Mouse (Mus musculus) brain, embryonic 14.5 days (tissue): ENCODE measurements at regions not wholly inside any gene's neighbourhood (a gene's known extent, or its start where the extent isn't known, plus 50 kb on each side); places are given as distances from the start of the nearest gene placed in this dataset.

Experiments
- CTCF ChIP-seq: fragments of 200-500 bp; IDR thresholded peaks from 2 replicates; pipeline ENCODE4 v1.5.1; 2012; ENCODE audit warnings: inconsistent platforms, mild to moderate bottlenecking, moderate library complexity, borderline replicate concordance; ENCODE audit not compliant: insufficient read depth, insufficient read length; ENCODE audit errors: extremely low read depth
- POLR2A ChIP-seq: fragments of 200-500 bp; IDR thresholded peaks from 2 replicates; pipeline ENCODE4 v1.6.1; 2012; ENCODE audit warnings: mild to moderate bottlenecking, inconsistent platforms, borderline replicate concordance; ENCODE audit not compliant: poor library complexity, insufficient read depth, insufficient read length, severe bottlenecking; ENCODE audit errors: extremely low read depth

DNA sequence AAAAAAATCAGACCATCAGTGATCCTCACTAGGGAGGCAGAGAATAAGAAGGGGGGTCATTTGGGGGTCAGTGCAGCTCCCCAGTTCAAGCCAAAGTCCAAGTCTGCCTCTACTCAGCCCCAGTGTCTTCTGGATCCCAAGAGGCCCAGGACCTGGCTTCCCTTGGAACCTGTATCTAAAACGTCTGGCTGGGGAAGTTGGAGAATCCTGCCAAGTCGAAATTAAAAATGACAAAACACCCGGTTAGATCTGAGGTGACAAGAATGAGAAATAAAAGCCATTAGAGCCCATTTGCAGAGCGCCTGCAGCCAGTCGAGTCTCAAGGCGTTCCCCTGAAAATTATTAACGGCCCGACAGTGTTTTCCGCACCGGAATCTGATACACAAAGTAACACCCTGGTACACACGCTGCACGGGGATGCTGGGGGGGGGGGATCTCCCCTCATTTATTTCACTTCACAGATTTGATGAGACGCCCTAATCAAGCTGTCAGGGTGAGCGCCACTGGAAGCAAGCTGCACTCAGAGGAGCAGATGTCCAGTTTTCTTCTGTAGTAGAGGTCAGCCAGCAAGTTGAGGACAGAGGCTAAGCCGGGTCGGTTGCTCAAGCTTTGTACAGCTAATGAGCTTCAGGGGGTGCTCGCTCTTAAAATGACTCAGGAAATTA is 149.5 kb downstream of the Gm45692 start:
- no peak for TF ChIP-seq CTCF
- TF ChIP-seq POLR2A: no peak
